Mouse (Mus musculus): ENCODE measurements around the gene Rrn3. TPM values are rescaled to one million over a fixed set of nuclear protein-coding genes. Genes with fewer than 3 reads are reported as not detected.

The Rrn3 gene
- polyA plus RNA-seq (2017; shearing (Covaris generic)) = 39.5 TPM

GRCm38 (mm10) chr16:13780353-13781036 lies at the start of gene Rrn3:
TSS of gene Rrn3 (plus strand) at chr16:13780708.

GRCm38 (mm10) chr16:13818560-13819393 lies 38.3 kb downstream of the Rrn3 start, which contains the start of gene Ntan1:
TSS of gene Ntan1 (plus strand) at chr16:13818845.

Other genes with a start within 250 kb of the Rrn3 start
- 57.3 TPM for gene Parn, start 112.5 kb upstream of the Rrn3 start, polyA plus RNA-seq (2017; shearing (Covaris generic))
- gene Bfar, start 108.8 kb upstream of the Rrn3 start, polyA plus RNA-seq (2017; shearing (Covaris generic)) = 56.4 TPM
- gene 3110001I22Rik, start 108.8 kb upstream of the Rrn3 start, polyA plus RNA-seq (2017; shearing (Covaris generic)) = 8.3 TPM
- 0.56 TPM for gene Pla2g10, start 49.7 kb upstream of the Rrn3 start, polyA plus RNA-seq (2017; shearing (Covaris generic))
- 179 TPM for gene Ntan1, start 38.1 kb downstream of the Rrn3 start, polyA plus RNA-seq (2017; shearing (Covaris generic))
- gene Pdxdc1, start 122.4 kb downstream of the Rrn3 start, polyA plus RNA-seq (2017; shearing (Covaris generic)) = 57.3 TPM
- 0.50 TPM for gene Mpv17l, start 122.5 kb downstream of the Rrn3 start, polyA plus RNA-seq (2017; shearing (Covaris generic))
- gene 2900011O08Rik, start 205.9 kb downstream of the Rrn3 start, polyA plus RNA-seq (2017; shearing (Covaris generic)) = 0.14 TPM
- gene Ifitm7, start 206.2 kb downstream of the Rrn3 start, polyA plus RNA-seq (2017; shearing (Covaris generic)) = 0.31 TPM